Mouse (Mus musculus): ENCODE results near the gene Dnase1. TPM values are rescaled to one million over a fixed set of nuclear protein-coding genes. Genes with fewer than 3 reads are reported as not detected.
"Not testable (repeated sequence)": the region's sequence is repeated elsewhere in the genome, so short reads cannot be mapped to it uniquely, and the experiment has no call there.

Dnase1 gene
- 0.20 TPM in 1 of 2 replicates, not detected in the other for polyA plus RNA-seq (2012; rRNA removed)

DNA sequence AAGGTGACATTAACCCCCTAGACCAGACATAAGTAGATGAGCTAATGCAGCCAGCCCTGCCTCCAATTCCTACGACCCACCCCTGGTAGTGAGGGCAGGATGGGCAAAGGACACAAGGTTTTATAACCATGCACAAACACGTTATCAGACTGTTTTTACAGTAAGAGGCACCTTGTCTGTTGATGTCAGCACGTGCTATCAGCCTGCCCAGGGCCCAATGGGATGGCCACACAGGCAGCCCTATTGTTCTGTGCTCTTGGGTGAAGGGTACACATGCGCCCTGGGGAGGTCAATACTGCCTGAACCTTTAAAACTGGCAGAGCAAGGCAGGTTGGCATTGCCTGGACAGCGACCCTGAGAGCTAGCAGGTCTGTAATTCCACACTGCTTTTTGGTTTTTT lies at the start of gene Dnase1:
Dnase1 (plus strand) TSS at position 136 of the 400 bp plus-strand sequence.
- no peak for TF ChIP-seq CTCF (IDR thresholded peaks at IDR 0.05; ENCODE audit: borderline replicate concordance, insufficient read depth, low read depth, low read length)
- no peak for TF ChIP-seq POLR2A (IDR thresholded peaks at IDR 0.05; ENCODE audit: borderline replicate concordance, insufficient read depth, low read length)
- Histone ChIP-seq H3K4me1 (ENCODE audit: control insufficient read depth, insufficient read depth, low read length) (no peaks in the 10 kb centered on the region), H3K27ac (ENCODE audit: insufficient read depth, low read length) (no peak within 1 kb of the TSS), H3K27me3 (ENCODE audit: control insufficient read depth, insufficient read depth, low read length) (no peaks in the 10 kb centered on the region), H3K4me3 (replicated peaks; ENCODE audit: insufficient read depth, low read depth, low read length) (no peak within 1 kb of the TSS)
- no peak for DNase-seq
- WGBS, result 93% methylated on average over 5 of the region's 5 CpGs

DNA sequence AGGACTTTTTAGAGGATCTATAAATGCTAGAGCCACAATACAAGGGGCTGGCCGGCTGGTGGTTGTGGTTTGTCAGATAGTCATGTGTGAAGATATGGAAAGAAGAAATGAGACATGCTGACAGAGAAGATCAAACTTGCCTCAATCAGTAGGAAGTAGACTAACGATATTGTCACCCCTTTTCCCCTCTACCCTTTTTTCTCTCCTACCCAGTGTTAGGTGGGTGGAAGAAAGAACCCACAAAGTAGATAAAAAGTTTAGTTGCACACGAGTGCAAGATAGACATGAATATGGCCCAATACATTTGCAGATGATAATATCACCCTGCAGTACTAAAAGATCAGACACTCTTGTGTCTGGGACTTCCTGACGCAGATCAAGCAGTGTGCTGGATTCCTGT lies 48.3 kb upstream of the Dnase1 start:
- H3K4me3 ChIP-seq (replicated peaks; ENCODE audit: insufficient read depth, low read depth, low read length), result no peak overlapping the region
- H3K27me3 ChIP-seq (ENCODE audit: control insufficient read depth, insufficient read depth, low read length), result no peaks in the 10 kb centered on the region
- WGBS, result 95% methylated on average over 4 of the region's 4 CpGs
- no peaks in the 10 kb centered on the region; the same call in 1 of the 2 replicates for H3K4me1 ChIP-seq (ENCODE audit: control insufficient read depth, insufficient read depth, low read length)
- no peak for DNase-seq
- no peak overlapping the region for H3K27ac ChIP-seq (ENCODE audit: insufficient read depth, low read length)
- TF ChIP-seq POLR2A (IDR thresholded peaks at IDR 0.05; ENCODE audit: borderline replicate concordance, insufficient read depth, low read length) (no peak), CTCF (IDR thresholded peaks at IDR 0.05; ENCODE audit: borderline replicate concordance, insufficient read depth, low read depth, low read length) (no peak)

DNA sequence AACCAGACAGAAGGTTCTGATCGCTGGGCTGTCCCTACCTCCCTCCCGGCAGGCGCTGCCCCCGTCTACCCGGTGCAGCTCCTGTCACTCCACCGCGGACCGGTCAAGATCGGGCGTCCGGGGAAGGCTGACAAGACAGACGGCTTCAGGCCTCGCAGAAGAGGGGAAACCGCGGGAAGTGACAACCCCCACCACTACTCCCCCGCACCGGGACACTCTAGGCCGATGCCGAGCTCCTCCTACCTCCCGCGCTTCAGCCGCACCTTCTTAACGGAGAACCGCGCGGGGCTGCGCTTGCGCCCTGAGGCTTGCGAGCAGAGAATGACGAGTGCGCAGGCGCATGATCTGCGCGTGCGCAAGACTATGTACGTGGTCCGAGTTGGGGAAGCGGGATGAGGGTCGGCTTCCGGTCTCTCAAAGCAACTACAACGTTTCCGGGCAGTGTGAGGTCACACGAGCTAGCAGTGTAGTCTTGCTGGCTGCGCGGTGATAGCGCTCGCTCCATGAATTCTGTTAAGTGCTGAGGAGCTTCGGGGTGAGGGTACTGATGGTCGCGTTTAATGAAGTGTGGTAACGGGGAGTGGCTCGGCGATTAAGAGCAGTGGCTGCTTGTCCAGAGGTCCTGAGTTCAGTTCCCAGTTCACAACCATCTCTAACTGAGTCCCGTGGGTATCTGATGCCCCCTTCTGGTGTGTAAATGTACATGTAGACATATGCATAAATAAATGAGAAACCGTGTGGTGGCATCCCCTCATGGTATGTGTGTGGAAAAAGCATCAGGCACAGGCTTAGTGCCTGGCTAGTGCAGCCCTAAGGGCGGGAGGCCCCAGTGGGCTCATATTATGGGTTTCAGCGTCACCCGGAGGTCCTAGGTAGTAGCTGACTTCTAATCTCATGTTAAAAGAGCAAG lies 33.0 kb upstream of the Dnase1 start, which contains the start of gene Slx4:
Slx4 (minus strand) TSS at position 282 of the 910 bp plus-strand sequence.
- 1% methylated on average over 58 of the region's 58 CpGs for WGBS
- peak within 1 kb of the TSS; percentile 54 for H3K27ac ChIP-seq (ENCODE audit: insufficient read depth, low read length)
- H3K27me3 ChIP-seq (ENCODE audit: control insufficient read depth, insufficient read depth, low read length), result no peaks in the 10 kb centered on the region
- TF ChIP-seq CTCF (IDR thresholded peaks at IDR 0.05; ENCODE audit: borderline replicate concordance, insufficient read depth, low read depth, low read length) (peak; percentile 42; the same call in 1 of the 2 replicates), POLR2A (IDR thresholded peaks at IDR 0.05; ENCODE audit: borderline replicate concordance, insufficient read depth, low read length) (peak; percentile 93)
- peak within 1 kb of the TSS; percentile 68 for H3K4me3 ChIP-seq (replicated peaks; ENCODE audit: insufficient read depth, low read depth, low read length)
- no peaks in the 10 kb centered on the region for H3K4me1 ChIP-seq (ENCODE audit: control insufficient read depth, insufficient read depth, low read length)
- DNase-seq, result peak; percentile 97 to 98

DNA sequence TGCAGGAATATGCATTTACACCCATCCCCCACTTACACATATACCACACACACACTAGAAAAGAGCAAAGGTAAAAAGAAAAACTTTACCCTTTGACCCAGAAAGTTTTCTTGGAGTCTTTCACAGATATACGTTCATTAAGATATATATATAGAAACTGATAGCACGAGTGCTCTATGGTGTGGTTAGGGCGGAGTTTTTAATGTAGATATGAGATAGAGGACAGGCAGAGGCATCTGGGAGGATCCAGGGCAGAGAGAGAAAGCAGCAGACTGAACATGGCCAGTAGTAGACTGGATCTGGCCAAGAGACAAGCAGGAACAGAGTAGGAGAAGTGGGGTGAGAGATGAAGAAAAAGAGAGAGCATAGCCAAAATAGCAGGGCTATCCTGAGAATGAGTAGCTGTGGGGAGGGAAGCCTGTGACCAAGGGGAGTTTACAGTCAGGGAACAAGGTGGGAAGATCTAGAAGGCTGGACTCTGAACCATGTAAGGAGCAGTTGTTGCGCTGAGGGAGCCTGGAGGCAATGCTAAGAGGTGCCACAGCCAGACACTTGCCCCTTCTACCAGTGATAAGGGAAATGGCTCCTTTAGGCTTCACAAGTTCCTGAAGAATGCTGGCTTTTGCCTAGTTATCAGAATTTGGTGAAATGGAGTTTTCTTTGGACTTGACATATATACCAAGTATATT lies 23.7 kb upstream of the Dnase1 start:
- Histone ChIP-seq H3K4me1 (ENCODE audit: control insufficient read depth, insufficient read depth, low read length) (no peaks in the 10 kb centered on the region), H3K4me3 (replicated peaks; ENCODE audit: insufficient read depth, low read depth, low read length) (no peak overlapping the region), H3K27ac (ENCODE audit: insufficient read depth, low read length) (no peak overlapping the region), H3K27me3 (ENCODE audit: control insufficient read depth, insufficient read depth, low read length) (no peaks in the 10 kb centered on the region)
- whole genome bisulfite sequencing, result 70% methylated on average over 4 of the region's 4 CpGs
- no peak for TF ChIP-seq POLR2A (IDR thresholded peaks at IDR 0.05; ENCODE audit: borderline replicate concordance, insufficient read depth, low read length)
- TF ChIP-seq CTCF (IDR thresholded peaks at IDR 0.05; ENCODE audit: borderline replicate concordance, insufficient read depth, low read depth, low read length), result no peak
- no peak for DNase-seq

DNA sequence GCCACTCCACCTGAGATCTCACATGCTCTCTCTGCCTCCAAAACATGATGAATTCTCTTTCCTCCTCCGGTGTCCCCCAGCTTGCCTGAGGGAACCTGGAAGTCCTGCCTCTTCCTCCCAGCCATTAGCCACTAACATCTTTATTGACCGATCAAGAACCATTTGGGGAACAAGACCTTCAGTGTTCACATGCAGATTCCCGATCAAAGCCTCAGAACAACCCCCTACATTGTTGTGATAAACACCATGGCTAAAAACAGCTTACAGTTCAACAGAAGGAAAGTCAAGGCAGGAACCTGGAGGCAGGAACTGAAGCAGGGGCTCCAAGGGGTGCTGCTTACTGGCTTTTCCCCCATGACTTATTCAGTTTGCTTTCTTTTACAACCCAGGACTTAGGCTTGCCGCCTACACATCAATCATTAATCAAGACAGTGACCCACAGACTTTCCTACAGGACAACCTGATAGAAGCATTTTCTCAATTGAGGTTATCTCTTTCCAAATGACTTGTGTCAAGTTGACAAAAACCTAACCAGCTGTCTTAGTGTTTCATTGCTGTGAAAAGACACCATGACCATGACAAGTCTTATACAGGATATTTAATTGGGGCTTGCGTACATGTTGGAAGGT lies 22.6 kb upstream of the Dnase1 start:
- WGBS, result 79% methylated on average over 5 of the region's 5 CpGs

DNA sequence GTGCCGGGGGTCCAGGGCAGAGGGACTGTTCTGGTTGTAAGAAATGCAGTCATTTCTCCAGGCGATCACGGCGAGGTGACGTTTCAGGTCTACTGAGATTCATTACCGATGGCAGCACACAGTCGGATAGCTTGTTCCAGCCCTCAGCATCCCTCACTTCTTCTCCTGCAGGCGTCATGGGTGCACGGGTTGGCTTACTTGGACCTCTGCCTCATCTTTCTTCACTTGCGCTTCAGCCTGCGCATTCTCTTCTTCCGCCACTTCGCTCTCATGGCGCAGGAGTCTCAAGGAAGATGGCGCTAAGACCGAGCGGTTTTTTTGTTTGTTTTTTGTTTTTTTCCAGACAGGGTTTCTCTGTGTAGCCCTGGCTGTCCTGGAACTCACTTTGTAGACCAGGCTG lies 20.0 kb upstream of the Dnase1 start:
- not testable (repeated sequence) for H3K27me3 ChIP-seq (ENCODE audit: control insufficient read depth, insufficient read depth, low read length); DNase-seq; H3K4me1 ChIP-seq (ENCODE audit: control insufficient read depth, insufficient read depth, low read length); H3K4me3 ChIP-seq (replicated peaks; ENCODE audit: insufficient read depth, low read depth, low read length); H3K27ac ChIP-seq (ENCODE audit: insufficient read depth, low read length)
- 77% methylated on average over 17 of the region's 17 CpGs for WGBS

More for the DNA sequence above, 22.6 kb upstream of the Dnase1 start:
- Histone ChIP-seq H3K27me3 (ENCODE audit: control insufficient read depth, insufficient read depth, low read length) (no peaks in the 10 kb centered on the region), H3K4me1 (ENCODE audit: control insufficient read depth, insufficient read depth, low read length) (no peaks in the 10 kb centered on the region), H3K4me3 (replicated peaks; ENCODE audit: insufficient read depth, low read depth, low read length) (no peak overlapping the region), H3K27ac (ENCODE audit: insufficient read depth, low read length) (no peak overlapping the region)
- TF ChIP-seq CTCF (IDR thresholded peaks at IDR 0.05; ENCODE audit: borderline replicate concordance, insufficient read depth, low read depth, low read length) (no peak), POLR2A (IDR thresholded peaks at IDR 0.05; ENCODE audit: borderline replicate concordance, insufficient read depth, low read length) (no peak)
- no peak for DNase-seq

DNA sequence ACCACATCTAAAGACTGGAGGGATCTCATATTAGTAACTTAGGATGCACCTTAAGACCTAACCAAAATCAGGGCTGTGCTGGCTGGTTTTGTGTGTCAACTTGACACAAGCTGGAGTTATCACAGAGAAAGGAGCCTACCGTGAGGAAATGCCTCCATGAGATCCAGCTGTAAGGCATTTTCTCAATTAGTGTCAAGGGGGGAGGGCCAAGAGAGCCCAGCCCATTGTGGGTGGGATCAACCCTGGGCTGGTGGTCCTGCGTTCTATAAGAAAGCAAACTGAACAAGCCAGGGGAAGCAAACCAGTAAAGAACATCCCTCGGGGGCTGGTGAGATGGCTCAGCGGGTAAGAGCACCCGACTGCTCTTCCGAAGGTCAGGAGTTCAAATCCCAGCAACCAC lies 19.3 kb upstream of the Dnase1 start:
- not testable (repeated sequence) for H3K27me3 ChIP-seq (ENCODE audit: control insufficient read depth, insufficient read depth, low read length); DNase-seq; H3K27ac ChIP-seq (ENCODE audit: insufficient read depth, low read length); H3K4me1 ChIP-seq (ENCODE audit: control insufficient read depth, insufficient read depth, low read length); H3K4me3 ChIP-seq (replicated peaks; ENCODE audit: insufficient read depth, low read depth, low read length)
- 81% methylated on average over 6 of the region's 6 CpGs for WGBS
